10 mouse cellular contexts compared by ENCODE assay signal in the genomic region with DNA sequence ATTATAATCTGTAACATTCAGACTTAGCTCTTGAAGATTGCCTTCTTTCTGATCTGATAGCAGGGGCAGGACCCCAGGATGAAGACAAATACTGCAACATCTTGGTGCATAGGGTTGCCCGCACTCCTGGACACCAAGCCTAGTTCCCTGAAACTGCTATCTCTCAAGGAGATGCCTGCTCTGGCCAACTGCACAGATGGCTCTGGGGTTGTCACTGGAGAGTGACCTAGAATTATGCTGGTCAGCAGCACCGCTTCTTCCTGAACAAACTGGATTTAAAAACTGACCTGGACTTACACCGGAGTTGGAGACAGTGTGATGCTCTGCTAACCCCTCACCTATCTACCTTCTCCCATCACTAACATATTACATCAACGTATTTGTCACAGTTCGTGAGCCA.
"Had no signal": no experiment of that assay in that cellular context is flagged by ENCODE, and none has a peak within 500 bp of the region (broad histone marks: within the 10 kb centered on the region; RNA-seq: fewer than 3 reads in every experiment).

No protein-coding gene starts in this region.

- DNase-seq: kidney, postnatal 25 days; layer of hippocampus, adult 9-11 months; layer of hippocampus, postnatal 36 days; liver; liver, embryonic 13.5 days; liver, postnatal 0 days; lung, postnatal 14 days; right cerebral cortex, adult 18-20 months; right cerebral cortex, postnatal 25 days; thymus, postnatal 4 days had no signal
